Mouse (Mus musculus) gastrocnemius, postnatal 10 days (tissue): ENCODE data around the gene Grik4. TPM values are rescaled to one million over a fixed set of nuclear protein-coding genes. Genes with fewer than 3 reads are reported as not detected.

Experiments used
- DNase-seq: peaks from one replicate; pipeline ENCODE4 v3.0.0; 2021; ENCODE audit warnings: mixed read lengths
- microRNA-seq, 2 experiments: library from miRNA; unstranded; fragments of <30 nt; microRNA quantifications; one replicate each; pipeline ENCODE4 v1.2.0; 2021
- total RNA-seq, 2 experiments: library from RNA; stranded (reverse); gene quantifications; 2 replicates each; pipeline ENCODE4 v1.2.3; 2021

Grik4 gene
- total RNA-seq, 2 experiments from 2014 or later = 0.52 to 0.56 TPM

DNA sequence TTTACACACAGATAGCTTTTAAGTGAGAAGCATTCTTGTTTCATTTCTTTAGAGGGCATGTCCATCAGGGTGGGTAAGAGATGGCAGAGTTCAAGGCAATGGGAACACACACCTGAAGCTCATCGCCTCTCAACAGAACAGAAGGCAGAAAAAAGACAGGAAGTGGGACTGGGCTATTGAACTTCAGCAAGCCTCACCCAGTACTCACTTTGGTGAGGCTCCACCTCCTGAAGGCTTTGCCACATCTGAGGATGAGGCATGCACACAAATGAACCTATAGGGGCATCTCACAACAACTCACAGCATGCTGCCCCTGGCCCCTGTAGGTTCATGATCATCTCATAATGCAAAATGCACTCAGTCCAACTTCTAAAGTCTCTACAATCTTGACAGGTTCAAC is 456.2 kb downstream of the Grik4 start:
- DNase-seq = no peak

DNA sequence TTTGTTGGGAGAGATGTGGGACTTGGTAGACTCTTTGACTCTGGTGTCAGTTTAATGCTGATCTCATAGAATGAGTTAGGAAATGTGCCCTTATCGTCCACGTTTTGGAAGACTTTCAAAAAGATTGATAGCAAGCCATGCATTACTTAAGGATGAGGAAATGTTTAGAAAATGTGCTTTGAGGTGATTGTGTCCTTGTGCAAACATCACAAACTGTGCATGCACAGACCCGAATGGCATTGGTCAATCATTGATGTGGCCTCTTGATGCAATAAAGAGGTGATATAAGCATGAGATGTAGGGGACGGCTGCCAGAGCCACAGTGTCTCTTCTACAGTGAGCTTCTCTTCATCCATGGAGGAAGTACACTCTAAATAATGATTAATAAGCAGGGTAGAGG is 457.4 kb downstream of the Grik4 start:
- no peak for DNase-seq

DNA sequence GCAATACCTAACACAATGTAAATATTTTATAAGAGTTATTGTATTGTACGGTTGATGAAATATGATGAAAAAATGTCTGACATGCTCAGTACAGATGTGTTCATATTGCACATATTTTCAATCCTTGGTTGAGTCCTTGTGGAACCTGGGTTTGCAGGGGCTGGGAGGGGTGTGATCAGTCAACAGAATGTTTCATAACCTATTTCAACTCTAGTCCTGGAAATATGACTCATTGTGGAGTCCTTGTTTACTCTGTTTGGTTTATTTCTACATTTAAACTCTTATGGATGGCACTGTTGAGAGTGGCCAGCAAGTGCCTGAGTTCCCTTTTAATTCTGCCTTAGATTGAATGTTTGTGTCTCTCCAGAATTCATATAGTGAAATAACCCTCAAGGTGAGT is 459.6 kb downstream of the Grik4 start:
- no peak for DNase-seq

DNA sequence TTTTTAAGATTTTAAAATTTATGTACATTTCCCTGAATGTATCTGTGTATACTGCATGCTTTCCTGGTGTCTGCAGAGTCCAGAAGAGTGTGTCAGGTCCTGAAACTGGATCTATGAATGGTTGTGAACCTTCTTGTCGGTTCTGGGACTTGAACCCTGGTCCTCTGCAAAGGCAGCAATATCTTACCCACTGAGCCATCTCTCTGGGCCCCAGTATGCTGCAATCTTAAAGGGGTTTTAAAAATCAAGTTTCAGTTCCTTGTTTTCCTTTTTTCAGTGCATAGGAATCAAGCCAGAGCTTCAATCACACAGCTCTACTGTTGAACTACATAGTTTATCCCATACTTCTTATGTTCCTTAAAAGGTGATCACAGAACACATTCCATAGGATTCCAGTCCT is 461.3 kb downstream of the Grik4 start:
- DNase-seq = no peak

DNA sequence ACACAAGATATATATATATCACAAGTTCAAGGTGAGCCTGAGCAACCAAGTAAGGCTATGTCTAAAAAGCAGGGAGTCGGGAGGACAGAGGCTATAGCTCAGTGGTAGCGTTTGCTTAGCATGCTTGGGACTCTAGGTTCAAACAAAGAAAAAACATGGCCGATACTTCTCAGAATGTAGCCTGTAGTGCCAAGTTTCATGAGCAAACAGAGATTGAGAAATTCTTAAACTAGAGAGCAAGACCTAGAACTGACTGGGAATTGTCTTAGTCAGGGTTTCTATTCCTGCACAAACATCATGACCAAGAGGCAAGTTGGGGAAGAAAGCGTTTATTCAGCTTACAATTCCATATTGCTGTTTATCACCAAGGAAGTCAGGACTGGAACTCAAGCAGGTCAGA is 468.1 kb downstream of the Grik4 start:
- DNase-seq = no peak

DNA sequence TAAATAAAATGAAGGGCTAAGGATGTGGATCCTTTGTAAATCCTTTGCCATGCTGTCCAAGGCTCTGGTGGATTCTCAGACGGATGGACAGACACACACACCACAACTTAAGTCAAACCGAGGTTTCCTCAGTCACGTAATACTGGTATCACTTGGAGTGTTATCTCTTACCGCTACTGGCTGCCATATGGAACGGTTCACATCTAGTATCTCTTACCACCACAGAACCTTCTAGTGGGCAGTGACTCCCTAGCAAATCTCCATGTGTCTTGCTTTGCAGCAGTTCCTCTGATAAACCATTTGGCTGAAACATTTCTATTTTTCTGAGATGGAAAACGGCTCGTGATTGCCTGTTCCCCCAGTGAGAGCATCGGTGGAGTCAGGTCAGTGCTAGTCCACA is 470.0 kb downstream of the Grik4 start:
- DNase-seq = no peak

DNA sequence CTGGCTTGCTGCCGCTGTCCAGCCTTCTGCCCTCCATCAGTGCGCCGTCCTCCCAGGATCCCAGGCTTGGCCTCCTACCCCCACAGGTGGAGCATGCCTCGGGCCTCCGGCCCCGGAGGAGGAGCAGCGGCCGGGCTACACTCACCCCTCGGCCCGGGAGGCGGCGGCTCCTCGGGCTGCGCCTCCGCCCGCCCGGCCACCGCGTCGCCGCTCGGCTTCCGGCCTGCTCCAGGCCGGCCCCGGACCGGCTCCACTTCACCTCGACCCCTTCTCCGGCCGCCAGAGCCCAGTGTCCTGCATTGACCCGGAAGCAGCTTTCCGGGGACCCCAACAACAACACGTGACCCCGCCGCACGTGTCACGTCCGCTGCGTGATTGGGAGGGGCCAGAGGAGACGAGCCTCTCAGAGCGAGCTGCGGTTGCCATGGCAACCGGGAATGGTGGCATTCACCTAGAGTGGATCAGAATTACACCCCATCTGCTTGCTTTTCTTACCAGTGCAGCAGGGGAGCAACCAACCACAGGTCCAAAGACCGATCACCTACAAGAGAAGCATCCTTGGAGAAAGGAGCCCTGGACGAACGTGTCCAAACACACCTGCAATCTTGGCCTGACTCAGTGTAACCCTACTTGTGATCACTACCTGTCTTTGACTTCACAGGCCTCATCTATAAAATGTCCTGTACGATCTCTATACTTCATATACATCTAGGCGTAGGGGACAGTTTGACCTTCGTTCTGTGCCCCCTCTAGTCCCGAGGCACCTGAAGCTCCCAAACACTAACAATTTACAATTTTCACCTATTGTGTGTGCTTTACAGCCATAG is 472.2 kb downstream of the Grik4 start:
- peak; percentile 86 for DNase-seq

DNA sequence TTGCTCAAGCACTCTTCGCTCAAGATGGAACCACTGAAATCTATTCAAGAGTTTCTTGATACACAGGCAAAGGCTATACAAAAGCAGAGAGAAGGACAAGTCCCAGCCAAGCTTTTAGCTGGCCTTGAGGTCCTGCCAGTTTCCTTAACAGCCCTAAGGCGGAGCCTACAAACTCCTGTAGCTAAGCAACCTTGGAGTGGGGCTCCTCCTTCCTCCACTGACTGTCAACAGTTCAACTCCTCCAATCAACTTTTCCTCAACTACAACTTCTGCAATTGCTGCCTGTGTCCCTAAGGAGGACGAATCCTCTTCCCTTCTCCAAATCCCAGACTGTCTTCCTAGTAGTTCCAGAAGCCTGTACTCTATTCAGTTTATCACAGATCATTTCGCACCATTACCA is 473.1 kb downstream of the Grik4 start:
- peak; percentile 26 for DNase-seq

DNA sequence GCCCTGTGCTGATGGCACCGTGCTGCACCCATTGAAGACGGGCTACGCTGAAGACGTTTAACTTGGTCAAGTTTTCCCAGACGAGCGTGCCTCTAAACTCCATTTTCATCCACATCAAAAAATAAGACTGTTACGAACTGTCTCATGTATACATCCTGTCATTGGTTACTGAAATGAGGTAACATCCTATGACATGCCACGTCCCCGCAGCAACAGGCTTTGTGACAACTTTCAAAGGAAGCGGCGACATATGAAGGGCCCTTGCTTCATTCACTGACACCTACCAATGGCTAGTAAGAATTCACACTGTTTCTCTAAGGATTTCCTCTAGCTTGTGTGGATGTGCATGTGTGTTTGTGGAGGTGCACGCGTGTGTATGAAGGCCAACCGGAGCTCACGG is 475.0 kb downstream of the Grik4 start:
- no peak for DNase-seq

DNA sequence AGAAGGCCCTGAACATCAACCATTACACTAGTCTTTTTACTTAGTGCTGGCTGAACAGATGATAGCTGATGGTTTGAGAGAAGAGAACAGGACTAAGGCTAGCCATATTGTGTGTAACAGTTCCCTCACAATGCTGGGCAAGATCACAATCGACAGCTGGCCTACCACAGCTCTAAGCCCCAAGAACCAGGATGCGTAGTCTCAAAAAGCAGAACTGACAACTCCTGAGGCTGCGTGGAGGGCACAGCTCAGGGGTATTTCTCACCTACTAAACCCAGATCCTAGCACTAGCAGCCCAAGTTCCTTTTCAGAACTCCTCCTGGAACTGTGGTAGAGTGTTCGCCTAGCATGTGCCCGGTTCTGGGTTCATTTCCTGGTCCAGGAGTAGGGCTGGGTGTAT is 475.9 kb downstream of the Grik4 start:
- no peak for DNase-seq

Small RNA genes within 50 kb of the gene (microRNA-seq; reads per million reads assigned to microRNA genes)
- gene Gm27509 = 0 reads per million in 2 experiments

Other genes starting within 250 kb of the Grik4 start
- gene Arhgef12, start 162.7 kb upstream of the Grik4 start, total RNA-seq = 10 to 100 TPM; 49.6 to 54.5 TPM
- 1 to 10 TPM; 1.3 to 3.0 TPM for gene Tmem136, start 172.1 kb upstream of the Grik4 start, total RNA-seq